Mouse (Mus musculus): ENCODE measurements around the gene Myh13. TPM values are rescaled to one million over a fixed set of nuclear protein-coding genes. Genes with fewer than 3 reads are reported as not detected.

Gene Myh13
- total and polyA plus RNA-seq, 3 experiments, result not detected

DNA sequence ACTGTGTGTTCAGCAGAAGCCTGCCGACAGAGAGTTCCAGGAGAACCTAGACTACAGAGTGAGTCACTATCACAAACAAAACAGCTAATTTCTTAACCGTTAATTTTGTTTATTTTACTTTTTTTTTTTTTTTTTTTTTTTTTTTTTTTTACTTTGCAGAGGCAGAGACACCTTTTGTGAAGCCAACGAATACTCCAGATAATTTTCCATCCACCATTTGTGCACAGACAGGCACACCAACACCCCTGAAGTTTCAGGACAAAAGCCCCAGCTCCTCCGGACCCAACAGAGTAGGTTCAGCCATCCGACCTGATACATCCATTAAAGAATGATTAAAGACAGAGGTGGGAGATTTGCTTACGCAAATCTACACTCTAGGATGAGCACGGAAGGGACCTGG, 63.2 kb downstream of the Myh13 start:
- Histone ChIP-seq H3K27me3 (ENCODE audit: control insufficient read depth in 1 of 2, insufficient read depth in 2 of 2, low read length in 2 of 2) (no peaks in the 10 kb centered on the region), H3K36me3 (ENCODE audit: control insufficient read depth in 1 of 2, insufficient read depth in 2 of 2, low read length in 2 of 2) (no peaks in the 10 kb centered on the region), H3K9me3 (replicated peaks; ENCODE audit: insufficient read depth, low read length) (no peaks in the 10 kb centered on the region; the same call in 1 of the 2 replicates), H3K27ac (ENCODE audit: control insufficient read depth, low read depth, low read length) (no peak overlapping the region), H3K4me3 (ENCODE audit: control insufficient read depth in 1 of 2, insufficient read depth in 1 of 2, low read depth in 2 of 2, low read length in 2 of 2) (no peak overlapping the region), H3K4me1 (ENCODE audit: control insufficient read depth in 1 of 2, insufficient read depth in 2 of 2, low read length in 2 of 2) (no peaks in the 10 kb centered on the region), H3K79me2 (ENCODE audit: control insufficient read depth, insufficient read depth, low read length, poor library complexity) (no peaks in the 10 kb centered on the region), H3K9ac (ENCODE audit: control insufficient read depth, low read depth, low read length, poor library complexity, severe bottlenecking) (no peak overlapping the region)
- no peak for DNase-seq (ENCODE audit: low read depth, low spot score)
- TF ChIP-seq CTCF (IDR thresholded peaks at IDR 0.05 in 2 of 3, conservative IDR thresholded peaks at IDR 0.05 in 1 of 3; ENCODE audit: control insufficient read depth in 1 of 3, insufficient read depth in 1 of 3, low read depth in 2 of 3, low read length in 3 of 3, poor library complexity in 1 of 3, severe bottlenecking in 1 of 3) (no peak), MAZ (IDR thresholded peaks at IDR 0.05; ENCODE audit: low read depth, low read length) (no peak), TBP (IDR thresholded peaks at IDR 0.05; ENCODE audit: low read depth, low read length) (no peak), KAT2A (conservative IDR thresholded peaks at IDR 0.05; ENCODE audit: low read depth, low read length) (no peak), ZMIZ1 (IDR thresholded peaks at IDR 0.05; ENCODE audit: low read depth, low read length) (no peak), HCFC1 (IDR thresholded peaks at IDR 0.05; ENCODE audit: low read depth, low read length) (no peak), MAX (IDR thresholded peaks at IDR 0.05; ENCODE audit: low read length) (no peak), MXI1 (IDR thresholded peaks at IDR 0.05; ENCODE audit: low read depth, low read length) (no peak), ZKSCAN1 (IDR thresholded peaks at IDR 0.05; ENCODE audit: low read depth, low read length) (no peak)

DNA sequence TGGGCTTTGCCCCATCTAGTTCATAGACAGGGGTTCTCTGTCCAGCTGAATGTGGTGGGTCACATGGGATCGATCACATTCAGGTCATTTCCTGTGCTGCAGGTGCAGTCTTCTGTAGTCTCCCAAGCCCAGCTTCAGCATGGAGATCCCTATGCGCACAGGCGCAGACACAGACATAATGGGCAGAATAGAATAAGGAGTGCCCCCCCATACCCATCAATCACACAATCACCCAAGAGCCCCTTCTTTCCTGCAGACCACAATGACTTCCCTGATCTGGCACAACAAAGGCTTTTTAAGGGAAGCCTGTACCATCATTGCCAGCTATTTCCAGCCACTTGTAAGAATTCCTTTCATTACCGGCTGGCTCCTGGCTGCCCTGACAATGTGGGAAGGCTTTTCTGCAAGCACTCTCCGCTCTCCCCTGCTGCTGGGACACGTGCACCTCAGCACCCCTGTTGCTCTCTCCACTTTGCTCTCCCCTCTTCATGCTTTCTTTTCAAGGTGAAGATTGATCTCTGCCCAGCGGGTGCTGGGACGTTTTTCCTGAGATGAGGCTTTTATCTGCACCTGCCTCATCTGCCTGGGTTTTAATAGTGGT, 65.5 kb downstream of the Myh13 start:
- H3K9me3 ChIP-seq (replicated peaks; ENCODE audit: insufficient read depth, low read length), result no peaks in the 10 kb centered on the region; the same call in 1 of the 2 replicates
- TF ChIP-seq UBTF (IDR thresholded peaks at IDR 0.05; ENCODE audit: borderline replicate concordance, insufficient read depth, low read depth, low read length) (no peak), CHD2 (IDR thresholded peaks at IDR 0.05; ENCODE audit: low read length) (no peak), MYC (IDR thresholded peaks at IDR 0.05; ENCODE audit: low read depth, low read length) (no peak), NELFE (IDR thresholded peaks at IDR 0.05; ENCODE audit: low read depth, low read length) (no peak), RAD21 (IDR thresholded peaks at IDR 0.05; ENCODE audit: low read depth, low read length) (no peak), USF1 (IDR thresholded peaks at IDR 0.05; ENCODE audit: low read depth, low read length) (no peak), TCF12 (IDR thresholded peaks at IDR 0.05; ENCODE audit: low read depth, low read length) (no peak), MXI1 (IDR thresholded peaks at IDR 0.05; ENCODE audit: low read depth, low read length) (no peak), ETS1 (IDR thresholded peaks at IDR 0.05; ENCODE audit: low read depth, low read length) (no peak), POLR2AphosphoS2 (IDR thresholded peaks at IDR 0.05; ENCODE audit: low read length) (no peak), JUND (IDR thresholded peaks at IDR 0.05; ENCODE audit: low read depth, low read length) (no peak), POLR2A (IDR thresholded peaks at IDR 0.05; ENCODE audit: control insufficient read depth in 1 of 2, insufficient read depth in 1 of 2, low read depth in 1 of 2, low read length in 2 of 2, poor library complexity in 1 of 2) (no peak), TBP (IDR thresholded peaks at IDR 0.05; ENCODE audit: low read depth, low read length) (no peak), RCOR1 (IDR thresholded peaks at IDR 0.05; ENCODE audit: low read depth, low read length) (no peak), MAZ (IDR thresholded peaks at IDR 0.05; ENCODE audit: low read depth, low read length) (no peak), MAFK (IDR thresholded peaks at IDR 0.05; ENCODE audit: borderline replicate concordance, low read depth, low read length) (no peak), SIN3A (IDR thresholded peaks at IDR 0.05; ENCODE audit: low read length) (no peak)
- no peaks in the 10 kb centered on the region for H3K36me3 ChIP-seq (ENCODE audit: control insufficient read depth in 1 of 2, insufficient read depth in 2 of 2, low read length in 2 of 2)
- no peak overlapping the region for H3K27ac ChIP-seq (ENCODE audit: control insufficient read depth, low read depth, low read length)
- no peak for DNase-seq (ENCODE audit: low read depth, low spot score)
- H3K4me1 ChIP-seq (ENCODE audit: control insufficient read depth in 1 of 2, insufficient read depth in 2 of 2, low read length in 2 of 2), result no peaks in the 10 kb centered on the region
- no peak overlapping the region for H3K9ac ChIP-seq (ENCODE audit: control insufficient read depth, low read depth, low read length, poor library complexity, severe bottlenecking)
- H3K27me3 ChIP-seq (ENCODE audit: control insufficient read depth in 1 of 2, insufficient read depth in 2 of 2, low read length in 2 of 2), result no peaks in the 10 kb centered on the region
- no peaks in the 10 kb centered on the region for H3K79me2 ChIP-seq (ENCODE audit: control insufficient read depth, insufficient read depth, low read length, poor library complexity)
- no peak overlapping the region for H3K4me3 ChIP-seq (ENCODE audit: control insufficient read depth in 1 of 2, insufficient read depth in 1 of 2, low read depth in 2 of 2, low read length in 2 of 2)

All from MEL (cell line).